Mouse (Mus musculus): ENCODE results near the gene Olfr288.

Olfr288 gene

GRCm38 (mm10) chr15:98166963-98167644 lies 28.2 kb downstream of the Olfr288 start, which contains the start of gene Ccdc184:
TSS of gene Ccdc184 (plus strand) at chr15:98167158.
- DNase-seq (ENCODE audit: low spot score in 2 of 2) = no peak

- DNase-seq (ENCODE audit: low spot score in 2 of 2) = no peak
Observed at GRCm38 (mm10) chr15:98165525-98165924, 29.8 kb downstream of the Olfr288 start, which contains the start of gene Asb8. TSS of gene Asb8 (minus strand) at chr15:98165625.

GRCm38 (mm10) chr15:98162561-98162960 lies 32.8 kb downstream of the Olfr288 start:
- DNase-seq (ENCODE audit: low spot score in 2 of 2) = no peak

GRCm38 (mm10) chr15:98161026-98161805 lies 34.1 kb downstream of the Olfr288 start:
- no peak for DNase-seq (ENCODE audit: low spot score in 2 of 2)

- no peak for DNase-seq (ENCODE audit: low spot score in 2 of 2)
Observed at GRCm38 (mm10) chr15:98157253-98157652, 38.1 kb downstream of the Olfr288 start.

- DNase-seq (ENCODE audit: low spot score in 2 of 2) = no peak
Observed at GRCm38 (mm10) chr15:98155944-98156343, 39.4 kb downstream of the Olfr288 start.

GRCm38 (mm10) chr15:98155272-98155671 lies 40.1 kb downstream of the Olfr288 start:
- DNase-seq (ENCODE audit: low spot score in 2 of 2) = no peak

- DNase-seq (ENCODE audit: low spot score in 2 of 2) = no peak
Observed at GRCm38 (mm10) chr15:98154631-98155030, 40.7 kb downstream of the Olfr288 start.

- DNase-seq (ENCODE audit: low spot score in 2 of 2) = no peak
Observed at GRCm38 (mm10) chr15:98154146-98154545, 41.2 kb downstream of the Olfr288 start.

GRCm38 (mm10) chr15:98153625-98154024 lies 41.7 kb downstream of the Olfr288 start:
- DNase-seq (ENCODE audit: low spot score in 2 of 2) = no peak

- no peak for DNase-seq (ENCODE audit: low spot score in 2 of 2)
Observed at GRCm38 (mm10) chr15:98152916-98153315, 42.4 kb downstream of the Olfr288 start.

GRCm38 (mm10) chr15:98149166-98149602 lies 46.2 kb downstream of the Olfr288 start:
- no peak for DNase-seq (ENCODE audit: low spot score in 2 of 2)

GRCm38 (mm10) chr15:98148356-98148755 lies 47.0 kb downstream of the Olfr288 start:
- no peak for DNase-seq (ENCODE audit: low spot score in 2 of 2)

GRCm38 (mm10) chr15:98145559-98146181 lies 49.7 kb downstream of the Olfr288 start:
- peak; percentile 90 to 93 for DNase-seq (ENCODE audit: low spot score in 2 of 2)

GRCm38 (mm10) chr15:98144861-98145507 lies 50.4 kb downstream of the Olfr288 start:
- DNase-seq (ENCODE audit: low spot score in 2 of 2) = peak in 1 of 2 experiments; percentile 27

GRCm38 (mm10) chr15:98142515-98142914 lies 52.8 kb downstream of the Olfr288 start:
- no peak for DNase-seq (ENCODE audit: low spot score in 2 of 2)

- no peak for DNase-seq (ENCODE audit: low spot score in 2 of 2)
Observed at GRCm38 (mm10) chr15:98140809-98141208, 54.5 kb downstream of the Olfr288 start.

- DNase-seq (ENCODE audit: low spot score in 2 of 2) = no peak
Observed at GRCm38 (mm10) chr15:98139763-98140162, 55.6 kb downstream of the Olfr288 start.

- DNase-seq (ENCODE audit: low spot score in 2 of 2) = no peak
Observed at GRCm38 (mm10) chr15:98136871-98137270, 58.5 kb downstream of the Olfr288 start.
